Comparison of ENCODE assay signal across 11 mouse cellular contexts in genomic region chr1:91758600-91759515, GRCm38 (mm10). TPM values are rescaled to one million over a fixed set of nuclear protein-coding genes. Genes with fewer than 3 reads are reported as not detected.
DNase-seq lines count a peak whose midpoint lies in the region; ATAC-seq and TF ChIP-seq lines count a peak whose summit lies in the region.
"Had no signal": no experiment of that assay in that cellular context is flagged by ENCODE, and none has a peak within 500 bp of the region (broad histone marks: within the 10 kb centered on the region; RNA-seq: fewer than 3 reads in every experiment).

No protein-coding gene starts in this region.

- H3K27ac ChIP-seq in lung, embryonic 14.5 days (ENCODE audit: low read depth), result no peak overlapping the region
- H3K27ac ChIP-seq in forebrain, embryonic 14.5 days (ENCODE audit: low read depth, low read length), result no peak overlapping the region
- no peak overlapping the region; the same call in 1 of the 2 replicates for H3K27ac ChIP-seq in limb, embryonic 13.5 days
- H3K27ac ChIP-seq in neural tube, embryonic 14.5 days (ENCODE audit: low read depth, low read length), result no peak overlapping the region
- H3K27ac ChIP-seq: gastrocnemius, adult 2 months had no signal

- 29% methylated on average over 12 of the region's 12 CpGs for WGBS in lung, embryonic 14.5 days
- WGBS in forebrain, embryonic 14.5 days, result 9% methylated on average over 12 of the region's 12 CpGs
- 21% methylated on average over 12 of the region's 12 CpGs for WGBS in limb, embryonic 13.5 days
- 15% methylated on average over 12 of the region's 12 CpGs for WGBS in neural tube, embryonic 14.5 days

- H3K4me3 ChIP-seq in lung, embryonic 14.5 days (ENCODE audit: low read depth, low read length), result no peak overlapping the region
- H3K4me3 ChIP-seq in forebrain, embryonic 14.5 days (ENCODE audit: low read depth, low read length), result no peak overlapping the region
- no peak overlapping the region for H3K4me3 ChIP-seq in limb, embryonic 13.5 days
- H3K4me3 ChIP-seq in neural tube, embryonic 14.5 days (ENCODE audit: low read depth, low read length), result no peak overlapping the region
- H3K4me3 ChIP-seq: gastrocnemius, adult 2 months had no signal

- no peak for TF ChIP-seq CTCF in lung, embryonic 14.5 days (IDR thresholded peaks at IDR 0.05; ENCODE audit: low read depth)

- DNase-seq in lung, embryonic 14.5 days, result peak; percentile 52
- DNase-seq in lung, adult 18-20 months, result no peak
- peak; percentile 61 for DNase-seq in forebrain, embryonic 14.5 days (ENCODE audit: low spot score)
- DNase-seq in frontal cortex, adult 2 months (ENCODE audit: extremely low spot score in 1 of 2, low spot score in 1 of 2), result no peak
- no peak for DNase-seq in adrenal gland, adult 18-20 months (ENCODE audit: low spot score in 2 of 2)
- no peak for DNase-seq in layer of hippocampus, postnatal 36 days
- DNase-seq: gastrocnemius, adult 2 months; heart, postnatal 14 days had no signal

- H3K9ac ChIP-seq in lung, embryonic 14.5 days, result no peak overlapping the region
- H3K9ac ChIP-seq in forebrain, embryonic 14.5 days (ENCODE audit: low read length), result peak overlapping the region; percentile 43
- 0 out of 2 replicates have a peak overlapping the region, but pooled peaks have one; percentile 19 for H3K9ac ChIP-seq in limb, embryonic 13.5 days
- no peak overlapping the region for H3K9ac ChIP-seq in neural tube, embryonic 14.5 days (replicated peaks; ENCODE audit: low read depth, low read length)

- no peak for ATAC-seq in lung, embryonic 14.5 days (ENCODE audit: insufficient read depth)
- ATAC-seq in forebrain, embryonic 14.5 days, result 0 out of 2 replicates have a peak, but pooled peaks have one; percentile 16
- 0 out of 2 replicates have a peak, but pooled peaks have one; percentile 15 for ATAC-seq in limb, embryonic 13.5 days (ENCODE audit: low FRiP score, low read depth)
- ATAC-seq in neural tube, embryonic 14.5 days (ENCODE audit: low read depth), result peak; percentile 21; the same call in 1 of the 2 replicates
- ATAC-seq: lung, postnatal 0 days had no signal

- H3K27me3 ChIP-seq in lung, embryonic 14.5 days (ENCODE audit: insufficient read depth, low read length), result no peaks in the 10 kb centered on the region
- 0 out of 2 replicates have a peak, but pooled peaks cover 3% of the 10 kb centered on the region for H3K27me3 ChIP-seq in forebrain, embryonic 14.5 days (replicated peaks; ENCODE audit: control insufficient read depth, insufficient read depth, low read length)
- 0 out of 2 replicates have a peak, but pooled peaks cover 7% of the 10 kb centered on the region for H3K27me3 ChIP-seq in limb, embryonic 13.5 days
- no peaks in the 10 kb centered on the region for H3K27me3 ChIP-seq in neural tube, embryonic 14.5 days (ENCODE audit: control insufficient read depth, insufficient read depth, low read length)

- H3K4me2 ChIP-seq in lung, embryonic 14.5 days, result 0 out of 2 replicates have a peak overlapping the region, but pooled peaks have one; percentile 12
- no peak overlapping the region for H3K4me2 ChIP-seq in forebrain, embryonic 14.5 days (ENCODE audit: low read length)
- H3K4me2 ChIP-seq in limb, embryonic 13.5 days (replicated peaks), result peak overlapping the region; percentile 15
- no peak overlapping the region for H3K4me2 ChIP-seq in neural tube, embryonic 14.5 days (ENCODE audit: low read depth, low read length)

- no peaks in the 10 kb centered on the region for H3K36me3 ChIP-seq in lung, embryonic 14.5 days (ENCODE audit: insufficient read depth)
- H3K36me3 ChIP-seq in forebrain, embryonic 14.5 days (ENCODE audit: control insufficient read depth, insufficient read depth, low read length), result no peaks in the 10 kb centered on the region
- no peaks in the 10 kb centered on the region for H3K36me3 ChIP-seq in limb, embryonic 13.5 days
- no peaks in the 10 kb centered on the region for H3K36me3 ChIP-seq in neural tube, embryonic 14.5 days (ENCODE audit: control insufficient read depth, insufficient read depth, low read length)

- H3K9me3 ChIP-seq in lung, embryonic 14.5 days (ENCODE audit: low read depth, low read length), result no peaks in the 10 kb centered on the region
- no peaks in the 10 kb centered on the region for H3K9me3 ChIP-seq in forebrain, embryonic 14.5 days (replicated peaks; ENCODE audit: control insufficient read depth, low read length)
- H3K9me3 ChIP-seq in limb, embryonic 13.5 days, result no peaks in the 10 kb centered on the region
- H3K9me3 ChIP-seq in neural tube, embryonic 14.5 days (ENCODE audit: control insufficient read depth, low read length), result no peaks in the 10 kb centered on the region

- peaks cover 28% of the 10 kb centered on the region for H3K4me1 ChIP-seq in lung, embryonic 14.5 days (ENCODE audit: insufficient read depth)
- peaks cover 20% of the 10 kb centered on the region for H3K4me1 ChIP-seq in forebrain, embryonic 14.5 days (ENCODE audit: control insufficient read depth, insufficient read depth, low read length)
- H3K4me1 ChIP-seq in limb, embryonic 13.5 days, result peaks cover 71% of the 10 kb centered on the region
- H3K4me1 ChIP-seq in neural tube, embryonic 14.5 days (ENCODE audit: control insufficient read depth, insufficient read depth, low read length), result peaks cover 15% of the 10 kb centered on the region

RNA-seq across cellular contexts. Expression of gene Twist2, which starts 42.4 kb away (rescaled TPM):
- 12.8 and 12.9 TPM in 2 replicates for polyA plus RNA-seq in lung, embryonic 14.5 days (2014; fragmentation: Nextera tagmentation; extraction: Ambion mirVana)
- polyA plus RNA-seq in forebrain, embryonic 14.5 days (2014; fragmentation: Nextera tagmentation; extraction: Ambion mirVana), result 0.81 and 1.1 TPM in 2 replicates
- 59.2 and 63.3 TPM in 2 replicates for polyA plus RNA-seq in limb, embryonic 13.5 days (2015; fragmentation: Nextera tagmentation; extraction: Ambion mirVana)
- polyA plus RNA-seq in neural tube, embryonic 14.5 days (2014; fragmentation: Nextera tagmentation; extraction: Ambion mirVana), result 1.3 and 1.4 TPM in 2 replicates
- polyA plus RNA-seq in frontal cortex, adult 2 months (2012; rRNA removed), result 2.1 and 2.6 TPM in 2 replicates
- total RNA-seq in adrenal gland, adult 18-20 months (2021), result 1 to 10 TPM; 1.7 to 4.0 TPM
- total RNA-seq in layer of hippocampus, postnatal 36 days (2021), result 1 to 10 TPM; 1.0 to 1.7 TPM

Comparison
In these comparisons a context has a peak if more than half of its experiments do, and no peak if none do; other contexts are left out.
1. DNase-seq: peak in lung, embryonic 14.5 days (single experiment) and forebrain, embryonic 14.5 days (single experiment); none in lung, adult 18-20 months (0 of 2), frontal cortex, adult 2 months (0 of 2), adrenal gland, adult 18-20 months (0 of 2) and layer of hippocampus, postnatal 36 days (0 of 2).
2. H3K4me2 ChIP-seq: peak in lung, embryonic 14.5 days (single experiment) and limb, embryonic 13.5 days (single experiment); none in forebrain, embryonic 14.5 days (single experiment) and neural tube, embryonic 14.5 days (single experiment).
3. H3K9ac ChIP-seq: peak in forebrain, embryonic 14.5 days (single experiment) and limb, embryonic 13.5 days (single experiment); none in lung, embryonic 14.5 days (single experiment) and neural tube, embryonic 14.5 days (single experiment).